Mouse (Mus musculus) E14TG2a.4 (cell line): ENCODE data around the gene Thsd7a.

ENCODE experiments used
- CTCF ChIP-seq: conservative IDR thresholded peaks from 2 replicates; pipeline ENCODE4 v1.5.1; 2014; ENCODE audit warnings: low read length
- NANOG ChIP-seq: IDR thresholded peaks from 2 replicates; pipeline ENCODE4 v1.6.1; 2014; ENCODE audit warnings: borderline replicate concordance, low read length, mixed read lengths

DNA sequence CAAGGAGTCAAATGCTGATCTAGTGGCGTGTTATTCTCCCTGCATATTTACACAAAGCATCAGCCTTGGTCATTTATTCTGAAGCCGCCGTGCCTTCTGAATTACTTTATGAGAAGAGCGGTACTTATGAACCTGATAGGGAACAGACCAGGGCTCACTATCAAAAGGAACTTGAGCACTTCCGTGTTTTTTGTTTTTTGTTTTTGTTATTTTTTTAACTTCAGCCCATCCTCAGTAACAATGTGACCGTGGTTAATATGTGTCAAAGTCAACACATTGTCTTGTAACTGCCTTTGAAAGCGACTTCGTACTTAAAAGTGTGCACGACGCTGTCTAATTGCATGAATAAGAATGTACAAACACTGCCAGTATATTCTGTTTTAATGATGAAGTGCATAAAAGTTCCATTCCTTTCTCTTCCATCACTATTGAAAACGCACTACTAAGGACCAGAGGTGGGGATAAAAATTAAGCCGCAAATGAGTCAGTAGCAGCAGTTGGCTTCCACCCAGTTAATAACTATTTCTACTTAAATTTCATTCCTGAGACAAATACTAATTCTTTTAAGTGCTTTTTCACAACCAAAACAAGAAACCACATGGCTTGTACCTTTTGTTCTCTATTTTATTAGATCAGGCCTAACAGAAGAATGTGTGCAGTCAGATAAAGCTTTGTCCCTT is 461 bp upstream of the Thsd7a start:
- no peak for TF ChIP-seq CTCF
- no peak for TF ChIP-seq NANOG
